Mouse (Mus musculus): Measurements from ENCODE around the gene Coro1a. TPM values are rescaled to one million over a fixed set of nuclear protein-coding genes. Genes with fewer than 3 reads are reported as not detected.

Coro1a gene
- polyA plus RNA-seq, 1 experiment from 2014 or later, result 34.1 TPM

GRCm38 (mm10) chr7:126676207-126676606 is 31.4 kb downstream of the Coro1a start, which contains the start of gene Sult1a1:
Sult1a1 (minus strand) TSS chr7:126676432.
- H3K4me3 ChIP-seq, result no peak within 1 kb of the TSS
- no peaks in the 10 kb centered on the region for H3K9me3 ChIP-seq
- no peaks in the 10 kb centered on the region for H3K27me3 ChIP-seq
- WGBS, result 68% methylated on average over 1 of the region's 1 CpGs
- peak within 1 kb of the TSS; percentile 2; the same call in 1 of the 2 replicates for H3K27ac ChIP-seq
- ATAC-seq (ENCODE audit: low FRiP score, low read depth), result peak; percentile 64; the same call in 1 of the 2 replicates
- H3K36me3 ChIP-seq, result peaks cover 45% of the 10 kb centered on the region
- H3K4me1 ChIP-seq, result peaks cover 6% of the 10 kb centered on the region; the same call in 1 of the 2 replicates
- 0 out of 2 replicates have a peak within 1 kb of the TSS, but pooled peaks have one; percentile 0 for H3K4me2 ChIP-seq (replicated peaks)
- no peak within 1 kb of the TSS; the same call in 1 of the 2 replicates for H3K9ac ChIP-seq

- H3K4me3 ChIP-seq, result no peak overlapping the region
- H3K27ac ChIP-seq, result no peak overlapping the region
- H3K9ac ChIP-seq, result no peak overlapping the region
- 95% methylated on average over 8 of the region's 8 CpGs for WGBS
- no peak for ATAC-seq (ENCODE audit: low FRiP score, low read depth)
- H3K4me2 ChIP-seq (replicated peaks), result no peak overlapping the region
- H3K9me3 ChIP-seq, result no peaks in the 10 kb centered on the region
- peaks cover 6% of the 10 kb centered on the region; the same call in 1 of the 2 replicates for H3K4me1 ChIP-seq
- H3K36me3 ChIP-seq, result peaks cover 51% of the 10 kb centered on the region
- H3K27me3 ChIP-seq, result no peaks in the 10 kb centered on the region
Measured at GRCm38 (mm10) chr7:126675104-126675503, 32.5 kb downstream of the Coro1a start.

DNA sequence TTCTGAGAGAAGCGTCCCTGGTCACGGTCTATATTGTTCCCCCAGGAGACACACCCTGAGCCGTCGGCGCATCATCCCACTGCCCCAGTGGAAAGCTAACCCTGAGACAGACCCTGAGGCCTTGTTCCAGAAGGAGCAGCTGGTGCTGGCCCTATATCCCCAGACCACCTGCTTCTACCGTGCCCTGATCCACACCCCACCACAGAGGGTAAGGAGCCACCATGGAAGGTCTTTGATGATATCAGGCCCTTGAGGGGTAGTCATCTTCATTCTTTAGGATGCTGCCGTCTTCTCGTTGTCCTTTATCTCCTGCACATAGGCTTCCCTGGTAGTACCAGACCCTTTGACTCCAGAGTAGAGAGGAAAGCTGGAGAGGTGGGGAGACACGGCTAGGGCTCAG is 35.5 kb downstream of the Coro1a start:
- H3K4me3 ChIP-seq, result no peak overlapping the region
- H3K4me2 ChIP-seq (replicated peaks), result no peak overlapping the region

GRCm38 (mm10) chr7:126670152-126670551 is 37.4 kb downstream of the Coro1a start:
- Histone ChIP-seq H3K9me3 (no peaks in the 10 kb centered on the region), H3K36me3 (peaks cover 77% of the 10 kb centered on the region), H3K27ac (no peak overlapping the region), H3K4me3 (no peak overlapping the region), H3K9ac (no peak overlapping the region), H3K4me1 (no peaks in the 10 kb centered on the region), H3K27me3 (no peaks in the 10 kb centered on the region), H3K4me2 (replicated peaks) (no peak overlapping the region)
- 89% methylated on average over 3 of the region's 3 CpGs for WGBS
- no peak for ATAC-seq (ENCODE audit: low FRiP score, low read depth)

More for the DNA sequence above, 35.5 kb downstream of the Coro1a start:
- Histone ChIP-seq H3K36me3 (peaks cover 63% of the 10 kb centered on the region), H3K9me3 (no peaks in the 10 kb centered on the region), H3K9ac (no peak overlapping the region), H3K4me1 (peaks cover 6% of the 10 kb centered on the region; the same call in 1 of the 2 replicates), H3K27me3 (no peaks in the 10 kb centered on the region), H3K27ac (no peak overlapping the region)
- no peak for ATAC-seq (ENCODE audit: low FRiP score, low read depth)
- 97% methylated on average over 9 of the region's 9 CpGs for WGBS

GRCm38 (mm10) chr7:126668452-126668851 is 39.1 kb downstream of the Coro1a start:
- Histone ChIP-seq H3K27me3 (no peaks in the 10 kb centered on the region), H3K4me2 (replicated peaks) (no peak overlapping the region), H3K4me1 (no peaks in the 10 kb centered on the region), H3K4me3 (no peak overlapping the region), H3K9ac (no peak overlapping the region), H3K36me3 (peaks cover 83% of the 10 kb centered on the region), H3K27ac (no peak overlapping the region), H3K9me3 (no peaks in the 10 kb centered on the region)
- WGBS, result 77% methylated on average over 5 of the region's 5 CpGs
- ATAC-seq (ENCODE audit: low FRiP score, low read depth), result no peak

- no peak overlapping the region for H3K4me3 ChIP-seq
- H3K27me3 ChIP-seq, result no peaks in the 10 kb centered on the region
- 85% methylated on average over 9 of the region's 9 CpGs for WGBS
- H3K9me3 ChIP-seq, result no peaks in the 10 kb centered on the region
- no peak for ATAC-seq (ENCODE audit: low FRiP score, low read depth)
- no peak overlapping the region for H3K4me2 ChIP-seq (replicated peaks)
- no peaks in the 10 kb centered on the region for H3K4me1 ChIP-seq
- H3K36me3 ChIP-seq, result peaks cover 83% of the 10 kb centered on the region
- no peak overlapping the region for H3K9ac ChIP-seq
- H3K27ac ChIP-seq, result no peak overlapping the region
Measured at GRCm38 (mm10) chr7:126667495-126668090, 40.0 kb downstream of the Coro1a start.

DNA sequence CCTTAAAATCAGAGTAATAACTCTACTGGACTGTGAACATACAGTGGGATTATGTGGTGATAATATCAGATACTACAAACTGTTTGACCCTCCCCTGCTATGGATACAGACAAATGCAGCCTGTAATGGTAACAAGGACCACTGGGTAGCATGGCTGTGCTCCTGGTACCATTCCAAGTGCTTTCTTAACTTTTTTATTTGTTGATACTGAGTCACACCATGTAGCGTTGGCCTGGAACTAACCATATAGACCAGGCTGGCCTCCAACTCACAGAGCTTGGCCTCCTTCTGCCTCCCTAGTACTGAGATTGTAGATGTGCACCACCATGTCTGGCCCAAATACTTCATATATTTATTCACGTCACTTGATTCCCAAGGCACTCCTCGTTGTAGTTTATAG is 42.3 kb downstream of the Coro1a start:
- Histone ChIP-seq H3K9ac (no peak overlapping the region), H3K36me3 (peaks cover 69% of the 10 kb centered on the region), H3K4me3 (no peak overlapping the region), H3K4me2 (replicated peaks) (no peak overlapping the region), H3K27me3 (no peaks in the 10 kb centered on the region), H3K4me1 (no peaks in the 10 kb centered on the region), H3K27ac (no peak overlapping the region), H3K9me3 (no peaks in the 10 kb centered on the region)
- 89% methylated on average over 3 of the region's 3 CpGs for WGBS
- no peak for ATAC-seq (ENCODE audit: low FRiP score, low read depth)

DNA sequence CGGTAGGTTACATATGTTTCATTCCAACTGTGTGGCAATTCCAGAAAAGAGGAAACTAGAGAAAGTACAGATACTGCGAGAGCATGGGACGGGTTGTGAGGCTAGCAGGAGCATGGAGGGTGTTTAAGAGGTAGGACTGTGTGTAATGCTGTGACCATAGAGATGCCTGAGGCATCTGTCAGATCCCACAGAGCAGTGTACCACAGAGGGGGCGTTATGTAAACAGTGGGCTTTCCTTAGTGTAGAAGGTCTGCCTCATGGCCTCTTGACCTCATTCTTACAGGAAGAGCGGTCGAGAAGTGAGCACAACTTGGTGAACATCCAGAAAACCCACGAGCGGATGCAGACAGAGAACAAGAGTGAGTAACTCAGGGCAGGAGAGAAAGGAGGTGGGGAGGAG is 43.9 kb downstream of the Coro1a start:
- WGBS, result 81% methylated on average over 8 of the region's 8 CpGs
- no peaks in the 10 kb centered on the region for H3K9me3 ChIP-seq
- no peaks in the 10 kb centered on the region for H3K4me1 ChIP-seq
- no peaks in the 10 kb centered on the region for H3K27me3 ChIP-seq
- peaks cover 65% of the 10 kb centered on the region for H3K36me3 ChIP-seq
- no peak overlapping the region for H3K9ac ChIP-seq
- no peak overlapping the region for H3K4me2 ChIP-seq (replicated peaks)
- no peak for ATAC-seq (ENCODE audit: low FRiP score, low read depth)
- no peak overlapping the region for H3K27ac ChIP-seq
- H3K4me3 ChIP-seq, result no peak overlapping the region

GRCm38 (mm10) chr7:126659771-126660170 is 47.8 kb downstream of the Coro1a start:
- 78% methylated on average over 3 of the region's 3 CpGs for WGBS
- Histone ChIP-seq H3K9ac (no peak overlapping the region), H3K27me3 (no peaks in the 10 kb centered on the region), H3K4me1 (no peaks in the 10 kb centered on the region), H3K9me3 (no peaks in the 10 kb centered on the region), H3K27ac (no peak overlapping the region), H3K4me2 (replicated peaks) (no peak overlapping the region), H3K36me3 (peaks cover 30% of the 10 kb centered on the region), H3K4me3 (no peak overlapping the region)
- no peak for ATAC-seq (ENCODE audit: low FRiP score, low read depth)

- H3K4me3 ChIP-seq, result no peak overlapping the region
- ATAC-seq (ENCODE audit: low FRiP score, low read depth), result no peak
- 74% methylated on average over 1 of the region's 1 CpGs for WGBS
- no peak overlapping the region for H3K9ac ChIP-seq
- H3K9me3 ChIP-seq, result no peaks in the 10 kb centered on the region
- no peak overlapping the region for H3K4me2 ChIP-seq (replicated peaks)
- H3K27ac ChIP-seq, result no peak overlapping the region
- no peaks in the 10 kb centered on the region for H3K27me3 ChIP-seq
- H3K4me1 ChIP-seq, result no peaks in the 10 kb centered on the region
- peaks cover 9% of the 10 kb centered on the region for H3K36me3 ChIP-seq
Measured at GRCm38 (mm10) chr7:126657522-126657921, 50.1 kb downstream of the Coro1a start.

DNA sequence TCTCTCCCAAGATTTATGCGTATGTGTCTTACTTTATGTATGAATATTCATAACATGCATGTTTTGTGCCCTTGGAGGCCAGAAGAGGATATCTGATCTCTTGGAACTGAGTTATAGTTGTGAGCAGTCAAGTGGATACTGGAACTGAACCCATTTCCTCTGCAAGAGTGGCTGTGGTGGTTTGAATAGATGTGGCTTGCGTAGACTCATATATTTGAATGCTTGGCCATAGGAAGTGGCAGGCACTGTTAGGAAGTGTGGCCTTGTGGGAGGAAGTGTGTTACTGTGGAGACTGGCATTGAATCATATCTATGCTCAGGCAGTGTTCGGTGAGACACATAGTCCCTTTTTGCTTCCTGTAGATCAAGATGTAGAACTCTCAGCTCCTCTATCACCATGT is 51.9 kb downstream of the Coro1a start:
- Histone ChIP-seq H3K4me3 (no peak overlapping the region), H3K27me3 (no peaks in the 10 kb centered on the region), H3K27ac (no peak overlapping the region), H3K4me1 (no peaks in the 10 kb centered on the region), H3K9me3 (no peaks in the 10 kb centered on the region), H3K36me3 (no peaks in the 10 kb centered on the region), H3K4me2 (replicated peaks) (no peak overlapping the region), H3K9ac (no peak overlapping the region)
- 95% methylated on average over 3 of the region's 3 CpGs for WGBS
- ATAC-seq (ENCODE audit: low FRiP score, low read depth), result no peak

GRCm38 (mm10) chr7:126653991-126654390 is 53.6 kb downstream of the Coro1a start:
- no peak overlapping the region for H3K9ac ChIP-seq
- 67% methylated on average over 2 of the region's 2 CpGs for WGBS
- peaks cover 6% of the 10 kb centered on the region for H3K4me1 ChIP-seq
- H3K4me3 ChIP-seq, result no peak overlapping the region
- H3K27me3 ChIP-seq, result no peaks in the 10 kb centered on the region
- no peak overlapping the region for H3K4me2 ChIP-seq (replicated peaks)
- H3K9me3 ChIP-seq, result no peaks in the 10 kb centered on the region
- H3K36me3 ChIP-seq, result no peaks in the 10 kb centered on the region
- no peak for ATAC-seq (ENCODE audit: low FRiP score, low read depth)
- H3K27ac ChIP-seq, result no peak overlapping the region

DNA sequence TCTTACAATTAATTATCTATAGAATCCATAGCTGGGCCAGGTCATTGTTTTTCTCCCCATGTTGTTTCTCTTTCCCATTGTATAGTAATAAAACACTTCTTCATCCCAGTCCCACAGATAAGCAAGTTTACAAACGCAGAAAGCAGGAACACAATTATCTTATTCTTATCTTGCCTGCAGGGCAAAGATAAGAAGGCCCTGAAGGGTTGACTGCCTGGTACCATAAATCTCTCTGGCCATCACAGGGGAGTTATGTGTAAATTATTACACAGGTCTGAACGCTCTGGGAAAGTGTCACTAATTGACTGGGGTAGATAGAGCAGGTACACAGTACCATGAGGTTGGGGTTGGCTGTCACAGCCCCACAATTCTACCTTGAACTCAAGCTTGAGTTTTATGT is 56.7 kb downstream of the Coro1a start:
- no peaks in the 10 kb centered on the region for H3K27me3 ChIP-seq
- no peak overlapping the region for H3K4me2 ChIP-seq (replicated peaks)
- no peak overlapping the region for H3K4me3 ChIP-seq
- no peak overlapping the region for H3K9ac ChIP-seq
- no peaks in the 10 kb centered on the region for H3K9me3 ChIP-seq
- H3K36me3 ChIP-seq, result no peaks in the 10 kb centered on the region
- H3K4me1 ChIP-seq, result peaks cover 12% of the 10 kb centered on the region
- 55% methylated on average over 2 of the region's 2 CpGs for WGBS
- ATAC-seq (ENCODE audit: low FRiP score, low read depth), result no peak
- H3K27ac ChIP-seq, result no peak overlapping the region
